Mouse (Mus musculus) kidney, adult 8-10 months (tissue): ENCODE results near the gene Il25.
"Not testable (repeated sequence)": the region's sequence is repeated elsewhere in the genome, so short reads cannot be mapped to it uniquely, and the experiment has no call there.

Source experiments
- DNase-seq, 2 experiments: peaks; one replicate each; pipeline ENCODE4 v3.0.0; 2022

Gene Il25

GRCm38 (mm10) chr14:54927296-54927695 lies 5.2 kb upstream of the Il25 start:
- no peak for DNase-seq

GRCm38 (mm10) chr14:54929801-54930200 lies 2.7 kb upstream of the Il25 start:
- no peak for DNase-seq

- no peak for DNase-seq
Measured at GRCm38 (mm10) chr14:54930431-54930830, 2.1 kb upstream of the Il25 start.

- no peak for DNase-seq
Measured at GRCm38 (mm10) chr14:54935904-54936830, 3.7 kb downstream of the Il25 start, which contains the start of gene Cmtm5. Gene Cmtm5 (plus strand): TSS chr14:54936261.

- no peak for DNase-seq
Measured at GRCm38 (mm10) chr14:54936831-54937160, 4.3 kb downstream of the Il25 start.

GRCm38 (mm10) chr14:54937361-54938182 lies 5.1 kb downstream of the Il25 start:
- no peak for DNase-seq

- DNase-seq, result no peak
Measured at GRCm38 (mm10) chr14:54938431-54939219, 6.1 kb downstream of the Il25 start.

- peak; percentile 87 to 89 for DNase-seq
Measured at GRCm38 (mm10) chr14:54939434-54940175, 7.1 kb downstream of the Il25 start.

GRCm38 (mm10) chr14:54940176-54940530 lies 7.7 kb downstream of the Il25 start:
- DNase-seq, result peak; percentile 26 to 38

GRCm38 (mm10) chr14:54941024-54941978 lies 8.8 kb downstream of the Il25 start:
- peak; percentile 55 to 62 for DNase-seq

- no peak for DNase-seq
Measured at GRCm38 (mm10) chr14:54942479-54942878, 10.0 kb downstream of the Il25 start.

GRCm38 (mm10) chr14:54943971-54944370 lies 11.5 kb downstream of the Il25 start:
- no peak for DNase-seq

- no peak for DNase-seq
Measured at GRCm38 (mm10) chr14:54944939-54945338, 12.4 kb downstream of the Il25 start.

- no peak for DNase-seq
Measured at GRCm38 (mm10) chr14:54945975-54946704, 13.6 kb downstream of the Il25 start.

- DNase-seq, result not testable (repeated sequence)
Measured at GRCm38 (mm10) chr14:54947008-54947407, 14.5 kb downstream of the Il25 start.

GRCm38 (mm10) chr14:54948781-54949180 lies 16.3 kb downstream of the Il25 start:
- DNase-seq, result no peak

- no peak for DNase-seq
Measured at GRCm38 (mm10) chr14:54950493-54950892, 18.0 kb downstream of the Il25 start.

- DNase-seq, result no peak
Measured at GRCm38 (mm10) chr14:54951587-54951986, 19.1 kb downstream of the Il25 start.

- no peak for DNase-seq
Measured at GRCm38 (mm10) chr14:54953664-54954206, 21.2 kb downstream of the Il25 start.

- no peak for DNase-seq
Measured at GRCm38 (mm10) chr14:54954474-54954873, 22.0 kb downstream of the Il25 start.
